Mouse (Mus musculus) embryonic facial prominence, embryonic 14.5 days (tissue): ENCODE results near the gene Sctr. TPM values are rescaled to one million over a fixed set of nuclear protein-coding genes. Genes with fewer than 3 reads are reported as not detected.

Experiments
- ATAC-seq: fragments of 200-750 bp; cut with Nextera tagmentation; 2 replicates; pipeline ENCODE4 v1.8.0; 2017; ENCODE audit warnings: low read depth, moderate number of reproducible peaks, moderate TSS enrichment
- DNase-seq: peaks from one replicate; pipeline ENCODE4 v3.0.0-alpha.2; 2015; ENCODE audit warnings: low spot score
- H3K27ac ChIP-seq: fragments of 300-500 bp; sonication (generic); replicated peaks from 2 replicates; pipeline ENCODE4 v1.5.1; 2014; ENCODE audit warnings: low read depth, mild to moderate bottlenecking, low read length, moderate library complexity
- H3K27me3 ChIP-seq: fragments of 300-500 bp; sonication (generic); replicated peaks from 2 replicates; pipeline ENCODE4 v1.6.1; 2014; ENCODE audit warnings: low read length; ENCODE audit not compliant: control insufficient read depth, insufficient read depth
- H3K36me3 ChIP-seq: fragments of 300-500 bp; sonication (generic); 2 replicates; pipeline ENCODE4 v1.6.1; 2014; ENCODE audit warnings: low read length, mixed read lengths; ENCODE audit not compliant: control insufficient read depth, insufficient read depth
- H3K4me1 ChIP-seq: fragments of 300-500 bp; sonication (generic); 2 replicates; pipeline ENCODE4 v1.6.1; 2014; ENCODE audit warnings: antibody characterized with exemption, low read length; ENCODE audit not compliant: control insufficient read depth, insufficient read depth
- H3K4me2 ChIP-seq: fragments of 300-500 bp; sonication (generic); 2 replicates; pipeline ENCODE4 v1.6.1; 2014; ENCODE audit warnings: low read depth, mild to moderate bottlenecking, low read length, moderate library complexity, mixed read lengths
- H3K4me3 ChIP-seq: fragments of 300-500 bp; sonication (generic); 2 replicates; pipeline ENCODE4 v1.5.1; 2014; ENCODE audit warnings: low read depth, mild to moderate bottlenecking, low read length
- H3K9ac ChIP-seq: fragments of 300-500 bp; sonication (generic); 2 replicates; pipeline ENCODE4 v1.6.1; 2014; ENCODE audit warnings: low read depth, mild to moderate bottlenecking, low read length, moderate library complexity, mixed read lengths
- H3K9me3 ChIP-seq: fragments of 300-500 bp; sonication (generic); 2 replicates; pipeline ENCODE4 v1.6.1; 2016; ENCODE audit warnings: low read length; ENCODE audit not compliant: control insufficient read depth
- WGBS: fragments of 180-500 bp; shearing (Covaris S2); extraction: QIAGEN DNeasy Blood & Tissue Kit; methylation state at CpG from one replicate; pipeline ENCODE4 v1.1.7; 2014; 5-methylcytosine and 5-hydroxymethylcytosine counted together
- polyA plus RNA-seq: library from polyadenylated mRNA; unstranded; fragments of >200 nt; fragmentation: Nextera tagmentation; extraction: Ambion mirVana; gene quantifications from 2 replicates; pipeline ENCODE4 v1.2.1, GENCODE M21; 2014

The Sctr gene
- polyA plus RNA-seq, 1 experiment from 2014 or later = 0.39 TPM

DNA sequence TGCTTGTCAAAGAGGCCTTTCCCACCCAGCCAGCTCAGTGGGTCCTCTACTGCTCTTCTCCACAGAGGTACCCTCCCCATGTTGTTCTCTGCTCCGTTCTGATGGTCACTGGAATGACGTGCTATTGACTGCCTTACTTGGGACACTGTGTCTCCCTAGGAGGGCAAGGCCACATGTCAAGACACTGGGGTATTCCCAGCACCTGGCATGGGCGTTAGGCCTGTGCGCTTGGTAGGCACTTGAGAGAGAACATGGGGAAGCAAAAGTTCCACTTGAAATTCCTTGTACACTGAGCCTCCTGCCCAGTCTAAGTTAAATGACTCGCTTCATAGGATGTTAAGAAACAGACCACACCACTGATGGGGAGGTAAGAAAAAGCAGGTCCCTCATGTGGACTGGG lies 62.4 kb downstream of the Sctr start:
- no peak overlapping the region for H3K27ac ChIP-seq
- H3K27me3 ChIP-seq = peaks cover 19% of the 10 kb centered on the region
- 0 out of 2 replicates have a peak, but pooled peaks cover 7% of the 10 kb centered on the region for H3K4me1 ChIP-seq
- H3K4me2 ChIP-seq = no peak overlapping the region
- no peaks in the 10 kb centered on the region for H3K36me3 ChIP-seq
- DNase-seq (no peak), ATAC-seq (no peak)
- WGBS = 80% methylated on average over 5 of the region's 5 CpGs
- H3K4me3 ChIP-seq = no peak overlapping the region
- no peaks in the 10 kb centered on the region for H3K9me3 ChIP-seq
- H3K9ac ChIP-seq = no peak overlapping the region

DNA sequence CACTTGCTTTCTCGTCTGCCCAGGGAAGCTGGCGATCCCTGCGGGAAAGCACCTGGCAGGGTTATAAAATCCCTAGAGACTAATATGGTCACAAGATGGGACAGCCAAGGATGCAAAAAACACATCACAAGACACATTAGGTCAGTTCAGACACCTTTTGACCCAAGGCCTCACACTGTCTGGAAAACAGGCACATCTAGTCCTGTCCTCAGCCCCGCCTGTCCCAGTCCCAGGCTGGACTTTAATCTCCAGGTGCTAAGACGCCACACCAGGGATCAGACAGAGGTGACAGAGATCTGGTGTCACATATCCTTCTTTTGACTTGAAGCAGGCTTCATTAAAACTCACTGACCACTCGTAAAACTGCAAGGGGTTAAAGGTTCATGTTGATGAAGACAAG lies 63.5 kb downstream of the Sctr start:
- Histone ChIP-seq H3K4me1 (0 out of 2 replicates have a peak, but pooled peaks cover 8% of the 10 kb centered on the region), H3K27me3 (peaks cover 20% of the 10 kb centered on the region), H3K4me3 (no peak overlapping the region), H3K36me3 (no peaks in the 10 kb centered on the region), H3K27ac (no peak overlapping the region), H3K9me3 (no peaks in the 10 kb centered on the region), H3K9ac (no peak overlapping the region), H3K4me2 (no peak overlapping the region)
- no peak for ATAC-seq
- 62% methylated on average over 6 of the region's 6 CpGs for WGBS
- DNase-seq = no peak

DNA sequence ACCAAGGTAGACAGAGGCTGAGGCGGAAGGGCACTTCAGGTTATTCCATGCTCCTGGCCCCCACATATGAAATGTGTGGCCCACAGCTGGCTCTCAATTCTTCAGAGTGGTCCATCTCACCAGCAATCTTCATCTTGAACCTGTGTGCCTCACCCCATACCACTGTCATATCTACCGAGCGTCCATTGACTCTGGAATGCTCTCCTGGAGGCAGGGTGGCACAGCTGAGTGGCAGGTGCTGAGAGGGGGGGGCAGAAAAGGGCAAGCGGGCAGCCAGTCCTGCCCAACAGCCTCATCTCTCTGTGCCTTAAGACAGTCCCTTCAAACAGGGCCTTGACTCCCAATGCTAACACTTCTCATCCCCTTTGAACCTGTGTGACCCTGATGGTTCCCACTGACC lies 64.4 kb downstream of the Sctr start:
- Histone ChIP-seq H3K4me2 (no peak overlapping the region), H3K4me1 (0 out of 2 replicates have a peak, but pooled peaks cover 8% of the 10 kb centered on the region), H3K4me3 (no peak overlapping the region), H3K9me3 (no peaks in the 10 kb centered on the region), H3K36me3 (no peaks in the 10 kb centered on the region), H3K9ac (no peak overlapping the region), H3K27me3 (peaks cover 20% of the 10 kb centered on the region), H3K27ac (no peak overlapping the region)
- 80% methylated on average over 4 of the region's 4 CpGs for WGBS
- DNase-seq = no peak
- no peak for ATAC-seq

DNA sequence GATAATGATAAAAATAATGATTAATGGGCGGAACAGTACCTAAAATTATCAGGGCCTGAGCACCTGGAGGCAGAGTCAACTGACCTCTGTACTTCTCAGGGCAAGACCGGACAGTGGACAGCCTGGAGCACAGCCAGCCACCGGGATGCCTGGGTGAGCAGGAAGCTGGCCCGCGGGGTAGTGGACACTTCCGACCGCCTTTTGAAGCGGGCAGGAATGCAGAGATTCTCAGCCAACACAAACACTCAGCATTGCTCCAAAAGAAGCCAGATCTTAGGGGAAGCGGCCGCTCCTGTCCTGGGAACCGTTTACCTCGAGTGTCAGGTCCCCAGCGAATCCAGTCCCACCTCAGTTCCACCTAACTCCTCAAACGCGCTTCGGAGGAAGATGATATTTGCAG lies 66.2 kb downstream of the Sctr start:
- Histone ChIP-seq H3K9me3 (no peaks in the 10 kb centered on the region), H3K27me3 (peaks cover 20% of the 10 kb centered on the region), H3K27ac (no peak overlapping the region), H3K36me3 (no peaks in the 10 kb centered on the region), H3K4me1 (0 out of 2 replicates have a peak, but pooled peaks cover 8% of the 10 kb centered on the region), H3K9ac (peak overlapping the region; percentile 32; the same call in 1 of the 2 replicates), H3K4me2 (peak overlapping the region; percentile 85), H3K4me3 (peak overlapping the region; percentile 40)
- no peak for ATAC-seq
- 8% methylated on average over 16 of the region's 16 CpGs for WGBS
- DNase-seq = peak; percentile 31

DNA sequence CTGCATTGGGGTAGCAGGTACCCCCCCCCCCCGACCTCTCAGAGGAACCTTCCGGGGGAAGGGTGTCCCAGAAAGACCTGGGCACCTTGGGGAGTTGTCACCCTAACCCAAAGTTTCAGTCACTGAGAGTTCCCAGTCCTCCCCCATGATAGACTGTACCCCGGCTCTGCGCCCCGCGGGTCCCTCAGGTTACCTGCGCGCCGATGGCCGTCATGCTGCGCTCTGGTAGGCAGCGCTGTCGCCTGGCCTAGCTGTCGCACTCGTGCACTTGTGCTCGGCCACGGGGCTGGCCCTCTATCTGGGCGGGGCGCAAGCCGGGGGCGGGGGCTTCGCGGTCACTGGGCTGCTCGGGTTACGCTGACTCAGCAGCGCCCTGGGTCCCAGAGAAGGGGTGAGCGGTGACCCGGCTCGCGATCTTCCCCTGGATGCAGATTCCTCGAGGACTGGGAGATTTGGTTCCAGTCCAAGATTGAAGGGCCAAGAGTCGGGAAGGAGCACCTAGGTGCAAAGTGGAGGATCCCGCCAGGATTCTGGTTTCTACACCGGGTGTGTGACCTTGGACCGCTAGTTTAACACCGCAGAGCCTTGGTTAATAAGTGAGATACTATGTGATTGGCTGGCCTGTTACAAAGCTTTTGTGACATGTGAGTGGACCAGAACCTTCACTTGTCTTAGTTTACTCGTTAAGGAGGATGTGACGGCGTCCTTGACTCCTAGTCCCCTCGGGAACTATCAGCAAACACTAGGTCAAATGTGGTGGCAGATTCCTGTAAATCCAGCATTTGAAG lies 67.0 kb downstream of the Sctr start, which contains the start of gene Tmem37:
Tmem37 (minus strand) TSS at position 556 of the 788 bp plus-strand sequence.
- no peaks in the 10 kb centered on the region for H3K36me3 ChIP-seq
- ATAC-seq = peak; percentile 87
- no peaks in the 10 kb centered on the region for H3K9me3 ChIP-seq
- DNase-seq = peak; percentile 72
- 0 out of 2 replicates have a peak within 1 kb of the TSS, but pooled peaks have one; percentile 10 for H3K27ac ChIP-seq
- peak within 1 kb of the TSS; percentile 52 for H3K9ac ChIP-seq
- peak within 1 kb of the TSS; percentile 40 for H3K4me3 ChIP-seq
- peak within 1 kb of the TSS; percentile 85 for H3K4me2 ChIP-seq
- peaks cover 20% of the 10 kb centered on the region for H3K27me3 ChIP-seq
- 0 out of 2 replicates have a peak, but pooled peaks cover 8% of the 10 kb centered on the region for H3K4me1 ChIP-seq
- WGBS = 4% methylated on average over 27 of the region's 40 CpGs

DNA sequence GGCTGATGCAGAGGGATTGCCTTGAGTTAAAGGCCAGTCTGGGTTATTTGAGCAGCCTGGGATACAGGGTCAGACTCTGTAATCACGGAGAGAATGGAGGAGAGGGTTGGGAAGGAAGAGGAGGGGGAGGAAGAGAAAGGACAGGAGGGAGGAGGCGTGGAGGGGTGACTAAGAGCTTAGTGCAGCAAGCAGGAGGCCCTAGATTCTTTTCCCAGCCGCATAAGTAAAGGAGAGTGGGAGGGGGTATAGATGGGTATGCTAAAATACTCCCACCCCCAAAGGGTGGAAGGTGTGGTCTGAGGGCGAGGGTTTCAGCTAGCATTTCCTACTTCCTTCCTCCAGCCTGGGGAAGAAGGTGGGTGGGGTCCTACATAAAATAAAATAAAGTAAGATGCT lies 67.6 kb downstream of the Sctr start:
- H3K4me3 ChIP-seq = peak overlapping the region; percentile 40; the same call in 1 of the 2 replicates
- H3K9me3 ChIP-seq = no peaks in the 10 kb centered on the region
- WGBS = 25% methylated on average over 4 of the region's 4 CpGs
- ATAC-seq (no peak), DNase-seq (no peak)
- H3K36me3 ChIP-seq = no peaks in the 10 kb centered on the region
- H3K9ac ChIP-seq = no peak overlapping the region
- 0 out of 2 replicates have a peak, but pooled peaks cover 8% of the 10 kb centered on the region for H3K4me1 ChIP-seq
- H3K4me2 ChIP-seq = peak overlapping the region; percentile 85
- H3K27ac ChIP-seq = 0 out of 2 replicates have a peak overlapping the region, but pooled peaks have one; percentile 10
- peaks cover 20% of the 10 kb centered on the region for H3K27me3 ChIP-seq

DNA sequence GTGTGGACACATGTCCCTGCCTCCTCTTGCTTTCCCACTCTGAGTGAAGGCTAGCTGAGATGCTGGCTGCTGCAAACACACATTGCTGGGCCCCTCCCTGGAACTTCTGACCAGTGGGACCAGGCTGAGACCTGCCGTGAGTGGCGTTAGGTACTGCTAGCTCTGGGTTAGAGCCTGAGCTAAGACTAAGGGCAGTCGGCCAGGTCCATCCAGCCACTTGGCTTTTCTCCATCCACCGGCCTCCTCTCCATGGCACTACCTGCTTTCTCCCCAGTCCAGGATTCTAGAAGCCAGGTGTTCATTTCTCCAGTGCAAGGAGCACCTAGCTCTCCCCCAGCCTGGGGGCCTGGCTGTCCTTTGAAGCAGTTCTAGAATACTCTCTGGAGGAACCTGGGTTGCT lies 68.2 kb downstream of the Sctr start:
- H3K27me3 ChIP-seq = peaks cover 20% of the 10 kb centered on the region
- H3K4me1 ChIP-seq = 0 out of 2 replicates have a peak, but pooled peaks cover 8% of the 10 kb centered on the region
- no peak overlapping the region for H3K4me2 ChIP-seq
- H3K9me3 ChIP-seq = no peaks in the 10 kb centered on the region
- H3K4me3 ChIP-seq = no peak overlapping the region
- H3K27ac ChIP-seq = no peak overlapping the region
- no peak overlapping the region for H3K9ac ChIP-seq
- 86% methylated on average over 4 of the region's 4 CpGs for WGBS
- DNase-seq (no peak), ATAC-seq (no peak)
- no peaks in the 10 kb centered on the region for H3K36me3 ChIP-seq

DNA sequence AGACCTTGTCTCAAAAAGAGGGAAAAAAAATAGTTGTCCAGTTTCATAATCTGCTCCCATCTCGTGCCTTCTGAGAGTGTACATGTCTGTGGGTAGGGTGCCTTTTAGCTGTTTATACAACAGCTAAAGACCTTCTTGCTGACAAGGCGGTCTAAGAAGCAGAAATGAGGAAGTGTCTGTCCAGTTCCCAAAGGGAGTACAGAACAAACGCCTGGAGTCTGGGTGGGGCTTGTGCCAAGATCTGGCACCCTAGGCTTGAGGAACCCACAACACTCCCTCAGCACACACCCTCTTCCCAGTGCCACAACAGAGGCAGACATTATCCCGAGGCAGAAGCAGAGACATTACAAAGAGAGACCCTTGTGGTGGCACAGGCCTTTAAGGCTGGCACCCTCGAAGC lies 68.8 kb downstream of the Sctr start:
- no peak for DNase-seq
- Histone ChIP-seq H3K27ac (no peak overlapping the region), H3K36me3 (no peaks in the 10 kb centered on the region), H3K4me2 (no peak overlapping the region), H3K9ac (no peak overlapping the region), H3K4me3 (no peak overlapping the region), H3K9me3 (no peaks in the 10 kb centered on the region), H3K4me1 (0 out of 2 replicates have a peak, but pooled peaks cover 8% of the 10 kb centered on the region), H3K27me3 (peaks cover 20% of the 10 kb centered on the region)
- no peak for ATAC-seq
- 62% methylated on average over 5 of the region's 5 CpGs for WGBS
